Mouse (Mus musculus): ENCODE measurements at regions not wholly inside any gene's neighbourhood (a gene's known extent, or its start where the extent isn't known, plus 50 kb on each side); places are given as distances from the start of the nearest gene placed in this dataset.

DNA sequence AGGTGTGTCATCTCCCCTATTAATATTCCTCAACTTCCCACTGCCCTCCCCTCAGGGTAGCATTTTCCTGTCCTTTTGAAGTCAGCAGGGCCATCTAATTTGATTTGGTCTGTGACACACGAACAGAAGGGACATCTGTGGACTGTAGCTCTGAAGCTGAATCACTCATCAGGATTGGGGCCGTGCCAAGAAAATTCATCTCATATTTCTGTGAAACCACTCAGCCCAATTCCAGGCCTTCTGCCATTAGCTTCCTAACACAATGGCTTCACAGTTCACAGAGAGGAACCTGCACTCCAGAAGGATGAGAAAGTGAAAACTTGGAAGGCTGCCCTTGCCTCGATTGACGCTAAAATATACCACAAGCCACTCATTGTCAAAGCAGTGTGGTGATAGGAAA, 86.1 kb downstream of the Abhd5 start:
- ATAC-seq (ENCODE audit: insufficient number of reproducible peaks, low FRiP score, low TSS enrichment), result no peak

DNA sequence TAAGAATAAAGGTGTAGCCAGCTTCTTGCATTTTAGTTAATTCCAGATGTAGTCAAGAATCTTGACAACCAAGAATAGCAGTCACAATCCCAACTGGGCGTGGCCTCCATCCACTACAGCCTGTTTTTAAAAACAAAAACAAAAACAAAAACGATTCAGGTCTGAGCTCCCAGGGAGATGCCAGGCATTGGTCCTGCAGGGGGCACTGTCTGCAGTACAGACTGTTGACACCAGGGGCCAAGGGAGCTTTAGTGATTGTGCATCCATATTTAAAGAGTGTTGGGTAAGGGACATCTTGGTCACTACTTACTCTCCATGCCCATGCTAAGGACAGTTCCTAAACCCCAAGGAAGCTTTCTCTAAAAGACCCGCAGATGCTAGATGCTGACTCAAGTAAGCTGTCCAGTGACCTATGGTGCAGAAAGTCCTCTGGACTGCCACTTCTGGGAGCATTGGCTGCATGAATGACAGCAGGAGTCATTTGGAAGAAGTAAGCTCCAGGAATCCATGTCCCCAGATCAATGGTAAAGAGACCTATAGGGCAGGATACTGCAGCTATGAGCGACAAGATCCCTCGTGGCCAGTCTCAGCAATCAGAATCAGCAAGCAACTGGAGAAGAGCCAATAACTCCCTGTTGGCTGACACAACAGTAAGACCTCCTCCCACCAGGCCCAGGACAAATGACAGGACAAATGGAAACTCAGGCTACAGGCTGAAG, 95.1 kb downstream of the Abhd5 start:
- ATAC-seq (ENCODE audit: insufficient number of reproducible peaks, low FRiP score, low TSS enrichment), result no peak

DNA sequence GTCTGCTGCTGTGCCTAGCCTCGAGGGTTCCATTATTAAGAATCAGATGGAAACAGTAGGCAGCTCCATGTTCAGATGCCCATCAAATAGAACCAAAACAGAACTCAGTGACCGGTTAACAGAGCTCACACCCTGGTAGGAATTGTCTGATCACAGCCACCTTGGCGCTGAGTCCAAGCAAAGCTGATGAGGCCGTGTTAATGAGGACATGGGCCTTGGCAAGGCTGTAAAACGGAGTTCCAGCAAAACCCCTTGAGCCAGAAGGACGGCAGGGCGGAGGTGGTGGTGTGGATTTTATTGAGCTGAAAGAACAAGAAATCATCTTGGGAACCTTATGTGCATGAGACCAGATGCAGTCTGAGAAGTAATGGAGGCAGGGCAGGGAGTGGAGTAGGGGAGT, 96.2 kb downstream of the Abhd5 start:
- ATAC-seq (ENCODE audit: insufficient number of reproducible peaks, low FRiP score, low TSS enrichment), result no peak

DNA sequence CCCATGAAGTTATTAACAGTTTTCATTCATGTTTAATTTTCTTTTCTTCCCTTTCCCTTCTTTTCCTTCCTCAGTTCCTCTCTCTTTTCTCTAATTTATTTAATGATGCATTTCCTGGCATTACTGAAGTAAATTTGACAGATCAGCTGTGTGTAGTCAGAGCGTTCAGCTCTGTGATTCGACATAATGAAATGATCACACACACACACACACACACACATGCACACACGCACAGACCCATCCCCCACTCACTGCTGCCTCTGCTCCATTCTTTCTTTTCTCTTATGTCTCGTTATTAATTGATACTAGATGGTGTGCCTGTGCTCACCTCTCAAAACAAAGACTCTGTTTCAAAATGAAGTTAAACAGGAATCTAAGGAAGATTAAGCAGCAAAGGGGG, 96.9 kb downstream of the Abhd5 start:
- ATAC-seq (ENCODE audit: insufficient number of reproducible peaks, low FRiP score, low TSS enrichment), result no peak

DNA sequence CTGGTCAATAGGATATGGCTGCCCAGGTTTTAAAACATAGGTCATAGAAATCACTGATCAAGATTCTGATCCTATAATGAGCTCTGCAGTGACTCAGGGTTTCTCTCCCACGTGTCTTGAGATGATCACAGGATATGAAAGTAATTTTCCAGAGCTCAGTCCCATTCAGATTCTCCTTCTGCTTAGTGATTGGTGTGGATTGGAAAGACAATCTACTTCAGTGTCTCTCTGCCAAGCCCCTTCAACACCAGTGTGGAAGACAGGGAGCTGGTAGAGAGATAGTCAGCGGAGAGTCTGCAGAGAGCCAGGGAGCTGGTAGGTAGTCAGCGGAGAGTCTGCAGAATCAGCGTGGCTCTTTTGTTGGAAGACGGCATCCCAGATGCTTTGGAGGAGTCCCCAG, 99.1 kb downstream of the Abhd5 start:
- no peak for ATAC-seq (ENCODE audit: insufficient number of reproducible peaks, low FRiP score, low TSS enrichment)

DNA sequence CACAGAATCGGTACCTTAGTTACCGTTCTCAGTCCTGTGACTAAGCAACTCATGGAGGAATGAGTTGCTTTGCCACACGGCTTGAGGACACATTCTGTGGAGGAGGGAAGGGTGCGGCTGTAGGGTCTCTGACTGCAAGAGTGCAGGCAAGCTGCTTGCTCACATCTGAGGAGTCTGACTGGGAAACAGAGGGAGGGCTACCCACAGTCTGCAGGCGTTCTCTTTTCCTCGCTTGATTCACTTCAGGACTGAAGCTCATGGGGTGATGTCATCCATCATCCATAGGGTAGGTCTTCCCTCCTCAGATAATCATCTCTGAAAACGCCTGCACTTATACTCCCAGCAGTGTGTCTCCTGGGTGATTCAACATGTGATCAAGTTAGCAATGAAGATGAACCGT, 103.9 kb downstream of the Abhd5 start:
- no peak for ATAC-seq (ENCODE audit: insufficient number of reproducible peaks, low FRiP score, low TSS enrichment)

DNA sequence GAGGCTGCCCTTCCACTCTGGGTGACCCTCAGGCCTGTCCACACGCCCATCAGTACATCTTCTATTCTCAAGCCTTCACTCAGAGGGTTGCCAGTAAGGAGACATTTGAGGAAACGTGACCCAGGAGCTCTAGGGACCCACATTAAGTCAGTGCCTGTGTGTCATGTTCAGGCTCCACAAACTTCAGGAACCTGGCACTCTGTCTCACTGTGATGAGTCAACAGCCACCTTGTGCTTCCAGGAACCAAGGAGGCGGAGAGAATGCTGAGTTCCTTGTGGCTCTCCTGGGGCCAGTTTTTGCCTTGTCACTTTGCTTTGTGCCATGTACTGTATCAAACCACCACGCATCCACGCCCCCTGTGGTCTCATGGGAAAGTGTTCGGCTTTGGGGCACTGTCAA, 104.4 kb downstream of the Abhd5 start:
- ATAC-seq (ENCODE audit: insufficient number of reproducible peaks, low FRiP score, low TSS enrichment), result no peak

DNA sequence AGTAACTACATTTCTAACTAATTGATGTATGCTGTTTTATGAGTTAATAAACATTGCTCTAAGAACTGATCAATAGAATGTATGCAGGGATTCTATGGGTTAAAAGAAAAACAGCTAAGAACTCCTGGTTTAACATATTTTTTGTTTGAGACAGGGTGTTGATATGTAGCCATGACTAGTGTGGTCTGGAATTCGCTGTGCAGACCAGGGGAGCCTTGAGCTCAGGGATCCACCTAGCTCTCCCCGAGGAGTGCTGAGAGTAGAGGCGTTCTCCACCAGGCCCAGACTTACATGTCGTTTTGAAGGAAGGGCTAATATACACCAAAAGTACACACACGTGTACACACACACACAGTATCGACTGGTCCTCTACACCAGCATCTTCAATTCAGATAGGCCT, 108.1 kb downstream of the Abhd5 start:
- ATAC-seq (ENCODE audit: insufficient number of reproducible peaks, low FRiP score, low TSS enrichment), result no peak

DNA sequence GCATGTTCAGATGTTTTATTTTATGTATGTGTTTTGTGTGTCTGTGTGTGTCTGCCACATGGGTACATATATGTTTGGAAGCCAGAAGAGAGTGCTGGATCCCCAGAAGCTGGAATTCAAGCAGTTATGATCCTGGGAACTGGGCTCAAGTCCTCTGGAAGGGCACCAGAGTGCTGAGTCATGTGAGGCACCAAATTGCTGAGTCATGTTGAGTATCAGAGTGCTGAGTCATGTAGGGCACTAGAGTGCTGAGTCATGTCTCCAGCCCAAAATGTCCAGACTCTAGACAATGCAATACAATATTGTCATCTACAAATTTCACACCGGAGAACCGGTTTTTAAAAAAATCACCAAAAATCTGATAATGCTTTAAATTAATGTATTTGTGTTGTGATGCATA, 120.1 kb downstream of the Abhd5 start:
- no peak for ATAC-seq (ENCODE audit: insufficient number of reproducible peaks, low FRiP score, low TSS enrichment)

DNA sequence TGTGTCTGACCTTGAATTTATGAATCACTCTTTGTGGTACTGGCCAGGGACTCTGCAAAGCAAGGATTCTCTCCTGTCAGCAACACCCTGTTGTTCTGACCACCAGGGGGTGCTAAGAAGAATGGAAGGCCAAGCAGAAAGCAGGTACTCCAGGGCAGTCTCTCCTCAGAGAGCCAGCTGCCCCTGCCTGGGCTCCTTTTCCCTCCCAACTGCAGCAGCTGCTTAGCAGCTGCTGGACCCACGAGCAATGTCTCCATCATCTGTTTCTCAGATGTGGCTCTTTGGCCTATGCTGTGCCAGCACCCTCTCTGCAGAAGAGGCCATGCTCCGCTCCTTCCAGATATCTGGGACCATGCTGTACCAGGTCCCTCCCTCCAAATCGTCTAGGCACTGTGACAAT, 124.9 kb downstream of the Abhd5 start:
- ATAC-seq (ENCODE audit: insufficient number of reproducible peaks, low FRiP score, low TSS enrichment), result peak; percentile 15; the same call in 1 of the 2 replicates

DNA sequence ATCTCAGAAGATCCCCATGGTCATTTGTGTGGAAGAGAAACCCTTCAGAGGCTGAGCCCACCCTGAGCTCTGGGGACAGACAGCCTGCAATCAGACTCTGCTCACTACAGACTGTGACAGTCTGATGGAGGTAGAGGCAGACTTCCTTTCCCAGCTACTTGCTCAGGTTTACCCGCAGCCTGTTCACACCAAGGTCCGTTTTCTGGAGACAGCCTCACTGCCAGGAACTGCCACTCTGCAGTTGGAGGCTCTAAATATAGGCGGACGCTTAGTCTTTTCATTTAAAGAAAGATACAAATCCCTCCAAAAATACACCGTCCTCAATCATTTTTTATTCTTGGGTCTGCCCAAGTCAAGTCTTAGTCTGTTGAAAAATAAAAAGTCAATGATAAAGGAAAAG, 135.6 kb downstream of the Abhd5 start:
- no peak for ATAC-seq (ENCODE audit: insufficient number of reproducible peaks, low FRiP score, low TSS enrichment)

DNA sequence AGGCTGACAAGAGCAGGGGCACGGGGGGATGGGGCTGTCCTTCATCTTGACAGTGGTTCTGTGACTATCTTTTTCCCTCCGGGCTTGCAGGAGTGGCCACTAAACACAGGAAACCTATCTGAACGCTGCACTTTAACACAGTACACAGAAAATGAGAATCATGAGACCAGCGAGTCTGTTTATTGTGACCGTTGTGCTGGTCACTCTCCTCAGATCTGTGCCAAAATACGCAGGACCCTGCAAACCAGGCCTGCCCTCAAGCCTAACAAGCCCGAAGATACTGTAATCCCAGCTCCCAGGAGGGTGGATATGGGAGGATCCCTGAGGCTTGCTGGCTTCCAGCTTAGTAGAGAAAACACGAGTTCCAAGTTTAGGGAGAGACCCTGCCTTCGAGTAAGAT, 143.3 kb downstream of the Abhd5 start:
- no peak for ATAC-seq (ENCODE audit: insufficient number of reproducible peaks, low FRiP score, low TSS enrichment)

DNA sequence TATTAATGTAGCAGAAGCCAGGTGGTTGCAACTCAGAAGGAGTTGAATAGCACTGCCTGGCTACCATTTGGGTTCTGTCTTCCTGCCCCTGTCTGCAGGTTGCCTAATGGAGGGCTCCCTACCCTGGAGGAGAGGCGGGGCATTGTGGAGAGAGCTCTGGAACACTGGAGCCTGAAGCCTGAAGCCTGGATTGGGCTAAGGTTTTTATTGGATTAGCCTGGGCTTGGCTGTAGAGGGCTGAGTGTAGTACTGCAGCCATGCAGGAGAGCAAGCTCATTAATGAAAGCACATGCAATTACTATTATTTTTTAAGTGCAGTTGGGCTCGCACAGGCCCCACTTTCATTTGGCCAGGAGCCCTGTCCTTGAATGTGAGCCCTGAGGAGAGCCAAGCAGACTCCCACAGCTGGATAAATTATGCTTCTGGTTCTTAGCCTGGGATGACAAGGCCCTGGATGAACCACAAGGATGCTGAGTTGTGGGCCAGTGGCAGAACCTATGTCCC, 145.1 kb downstream of the Abhd5 start:
- no peak for ATAC-seq (ENCODE audit: insufficient number of reproducible peaks, low FRiP score, low TSS enrichment)

DNA sequence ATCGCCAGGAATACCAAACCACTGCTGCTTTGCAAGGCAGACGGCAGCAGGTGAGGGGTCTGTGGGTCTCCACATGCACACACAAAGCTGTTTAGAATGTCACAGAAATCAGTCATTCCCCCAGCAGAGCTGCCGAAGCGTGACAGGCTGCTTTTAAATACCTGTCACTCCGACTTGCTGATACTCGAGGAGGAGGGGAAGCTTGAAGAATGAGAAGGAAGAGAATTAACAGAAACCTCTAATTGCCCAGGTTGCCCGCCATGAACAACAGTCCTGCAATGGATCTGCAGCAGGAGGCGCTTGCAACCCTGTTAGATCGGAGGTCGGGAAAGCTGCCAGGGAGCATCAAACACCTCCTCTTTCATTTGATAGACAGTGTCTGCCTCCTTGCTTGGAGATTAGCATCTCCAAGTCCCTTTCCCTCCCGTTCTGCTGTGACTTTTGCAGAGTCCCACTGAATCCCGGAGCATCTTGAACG, 150.5 kb downstream of the Abhd5 start:
- ATAC-seq (ENCODE audit: insufficient number of reproducible peaks, low FRiP score, low TSS enrichment), result no peak

DNA sequence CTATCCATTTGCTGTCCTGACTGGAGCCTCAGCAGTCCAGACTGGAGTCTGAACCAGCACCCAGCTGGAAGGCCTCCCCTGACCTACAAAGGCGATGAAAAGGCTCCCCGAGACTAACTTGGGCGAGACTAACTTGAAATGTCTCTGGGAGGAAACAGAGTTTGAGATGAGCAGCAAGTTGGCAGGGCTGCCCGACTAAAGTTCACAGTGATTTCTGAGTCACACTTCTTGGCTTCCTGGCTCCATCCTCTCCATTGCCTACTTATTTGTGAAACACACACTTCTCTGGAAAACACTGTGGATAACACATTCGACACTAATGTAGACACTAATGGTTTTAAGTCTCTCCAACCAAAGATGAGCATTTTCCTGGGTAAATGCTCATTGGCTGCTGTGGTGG, 170.2 kb downstream of the Abhd5 start:
- no peak for ATAC-seq (ENCODE audit: insufficient number of reproducible peaks, low FRiP score, low TSS enrichment)

DNA sequence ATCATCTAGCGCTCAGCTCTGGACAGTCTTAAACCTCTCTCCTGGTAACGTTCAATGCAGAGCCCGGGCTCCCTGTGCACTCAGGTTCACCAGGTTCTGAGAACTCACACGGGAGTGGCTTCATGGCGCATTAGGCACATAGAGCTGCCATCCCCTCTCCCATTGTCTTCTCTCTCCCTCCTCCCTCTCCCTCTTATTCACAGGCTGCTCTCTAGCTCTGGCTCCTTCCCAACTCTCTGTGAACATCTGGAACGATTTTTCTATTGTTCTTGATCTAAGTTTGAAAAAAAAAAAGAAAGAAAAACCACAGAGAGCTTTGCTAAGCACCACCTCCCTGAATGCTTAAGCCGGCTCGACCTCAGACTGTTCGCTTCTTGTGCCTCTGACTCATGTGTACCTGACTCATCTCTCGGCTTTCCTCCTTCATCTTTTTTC, 174.2 kb downstream of the Abhd5 start:
- no peak for ATAC-seq (ENCODE audit: insufficient number of reproducible peaks, low FRiP score, low TSS enrichment)

DNA sequence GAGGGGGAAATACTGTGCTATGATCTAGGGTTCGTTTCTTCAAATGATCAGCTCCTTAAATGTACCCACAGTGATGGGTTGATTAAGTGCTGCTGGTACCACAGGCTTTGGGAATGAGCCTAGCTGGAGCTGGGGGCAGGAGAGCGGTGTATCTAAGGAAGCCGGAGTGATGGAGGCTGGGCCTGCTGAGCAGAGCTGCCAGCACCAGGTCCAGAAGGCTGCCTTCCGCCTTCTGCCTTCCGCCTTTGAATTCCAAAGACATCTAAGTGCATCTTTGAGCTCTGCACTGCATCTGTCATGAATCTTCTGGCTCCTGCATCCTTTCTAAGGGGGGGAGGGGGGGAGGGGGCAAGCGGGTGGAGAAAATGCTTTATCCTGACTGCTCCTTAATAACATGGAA, 176.9 kb downstream of the Abhd5 start:
- no peak for ATAC-seq (ENCODE audit: insufficient number of reproducible peaks, low FRiP score, low TSS enrichment)

DNA sequence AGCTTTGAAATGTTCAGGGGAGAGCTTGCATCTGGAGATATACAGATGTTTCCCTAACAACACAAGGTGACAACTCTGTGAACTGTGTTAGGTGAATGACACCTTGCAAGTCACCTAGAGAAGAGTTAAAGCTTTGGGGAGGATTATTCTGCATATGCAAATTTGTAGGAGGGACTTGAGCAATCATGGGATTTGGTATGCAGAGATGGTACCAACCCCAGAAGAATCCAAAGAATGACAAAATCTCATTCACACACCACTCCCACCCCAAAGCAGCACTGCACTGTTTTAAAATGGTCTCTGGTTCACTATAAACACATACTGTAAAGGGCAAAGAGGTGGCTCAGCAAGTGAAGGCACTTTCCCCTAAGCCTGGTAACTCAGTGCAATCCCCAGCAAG, 178.3 kb downstream of the Abhd5 start:
- no peak for ATAC-seq (ENCODE audit: insufficient number of reproducible peaks, low FRiP score, low TSS enrichment)

DNA sequence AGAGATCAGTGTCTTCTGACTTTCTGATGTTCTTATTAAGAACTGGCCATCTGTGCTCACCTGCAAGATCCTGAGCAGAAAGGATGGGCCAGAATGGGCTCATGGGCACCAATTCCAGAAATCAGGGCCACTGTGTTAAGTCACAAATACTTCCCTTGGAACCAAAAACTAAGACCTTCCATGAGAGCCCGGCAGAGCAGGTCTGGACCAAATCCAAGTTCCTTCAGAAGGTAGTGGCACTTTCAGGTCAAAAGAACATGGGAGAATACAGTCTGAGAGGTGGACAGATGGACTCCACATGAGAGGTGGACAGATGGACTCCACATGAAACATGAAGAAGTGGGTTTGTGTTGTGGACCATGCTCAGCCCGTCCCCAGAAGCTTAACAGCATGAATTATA, 180.4 kb downstream of the Abhd5 start:
- no peak for ATAC-seq (ENCODE audit: insufficient number of reproducible peaks, low FRiP score, low TSS enrichment)

DNA sequence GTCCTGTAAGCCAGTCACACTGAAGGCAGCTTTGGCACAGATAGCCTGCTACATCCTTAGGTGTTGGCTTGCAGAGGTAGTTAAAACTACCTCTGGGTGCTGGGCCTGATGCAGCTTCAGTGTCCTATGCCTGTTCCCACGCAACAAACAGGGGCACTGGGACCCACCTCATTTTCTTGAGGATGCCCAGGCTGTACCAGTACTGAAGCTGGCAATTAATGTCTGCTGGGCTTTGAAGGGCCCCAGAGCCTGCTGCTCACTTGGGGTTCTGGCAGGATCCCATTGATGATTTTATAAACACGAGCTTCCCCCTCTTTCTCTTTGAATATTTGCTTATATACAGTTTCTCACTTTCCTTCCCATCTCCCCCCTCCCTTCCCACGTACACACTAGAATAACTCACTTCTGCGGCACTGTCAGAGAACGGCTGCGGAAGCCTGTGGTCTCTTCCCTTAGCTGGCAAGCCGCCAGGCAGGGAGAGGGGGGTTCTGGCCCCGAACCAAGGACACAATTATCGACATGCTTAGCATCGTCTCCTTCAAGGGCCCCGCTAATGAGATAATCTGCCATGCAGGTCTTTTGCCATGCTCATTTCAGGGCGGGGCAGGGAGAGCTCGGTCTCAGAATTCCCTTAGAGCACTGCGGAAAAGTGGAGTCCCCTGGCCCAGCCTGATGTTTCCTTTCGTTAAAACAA, 182.9 kb downstream of the Abhd5 start:
- no peak for ATAC-seq (ENCODE audit: insufficient number of reproducible peaks, low FRiP score, low TSS enrichment)

DNA sequence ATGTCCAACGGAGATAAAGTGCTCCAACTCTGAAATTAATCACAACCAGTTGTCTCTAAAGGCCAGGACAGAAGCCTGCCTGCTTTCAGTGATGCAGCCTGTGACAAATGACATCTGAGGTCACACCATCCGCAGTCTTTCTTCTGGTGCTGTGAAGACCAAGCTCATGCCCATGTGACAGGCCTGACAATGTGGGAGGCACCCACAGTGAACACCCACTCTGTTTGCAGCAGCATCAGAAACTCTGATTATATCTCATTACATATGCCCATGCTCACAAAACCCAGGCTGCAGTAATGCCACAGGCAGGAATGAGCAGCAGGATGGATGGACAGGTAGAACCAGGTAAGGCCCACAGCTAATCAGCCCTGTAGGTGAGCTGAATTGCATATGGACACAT, 183.6 kb downstream of the Abhd5 start:
- no peak for ATAC-seq (ENCODE audit: insufficient number of reproducible peaks, low FRiP score, low TSS enrichment)

DNA sequence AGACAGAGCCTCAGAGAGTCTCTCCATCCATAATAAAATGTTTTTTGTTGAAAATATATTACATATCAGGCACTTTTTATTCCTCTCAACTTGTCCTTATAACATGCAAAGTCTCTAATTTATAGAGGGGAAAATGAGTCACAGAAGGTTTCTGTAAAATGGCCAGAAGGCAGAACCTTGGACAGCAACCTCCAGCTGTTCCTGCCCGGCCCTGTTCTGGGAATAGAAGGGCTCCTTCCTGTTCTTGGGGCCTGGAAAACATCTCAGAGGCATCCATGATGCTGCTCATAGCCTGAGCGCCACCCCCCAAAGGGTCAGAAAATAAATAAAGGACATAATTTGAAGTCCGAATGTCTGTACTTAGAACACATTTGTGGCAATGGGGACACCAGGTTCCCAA, 188.7 kb downstream of the Abhd5 start:
- ATAC-seq (ENCODE audit: insufficient number of reproducible peaks, low FRiP score, low TSS enrichment), result no peak

Measured in cerebellum, adult (tissue).